Mouse (Mus musculus) cortical plate, adult 2 months (tissue): ENCODE measurements around the gene Gpr153.

ENCODE experiments used
- CTCF ChIP-seq: fragments of 200-500 bp; IDR thresholded peaks from 2 replicates; pipeline ENCODE4 v1.5.1; 2011; ENCODE audit warnings: mild to moderate bottlenecking, control low read depth, low read length; ENCODE audit not compliant: insufficient read depth; ENCODE audit errors: extremely low read depth
- POLR2A ChIP-seq: fragments of 200-500 bp; IDR thresholded peaks from 2 replicates; pipeline ENCODE4 v1.6.1; 2011; ENCODE audit warnings: mild to moderate bottlenecking, low read length, control low read depth; ENCODE audit not compliant: insufficient read depth; ENCODE audit errors: extremely low read depth

DNA sequence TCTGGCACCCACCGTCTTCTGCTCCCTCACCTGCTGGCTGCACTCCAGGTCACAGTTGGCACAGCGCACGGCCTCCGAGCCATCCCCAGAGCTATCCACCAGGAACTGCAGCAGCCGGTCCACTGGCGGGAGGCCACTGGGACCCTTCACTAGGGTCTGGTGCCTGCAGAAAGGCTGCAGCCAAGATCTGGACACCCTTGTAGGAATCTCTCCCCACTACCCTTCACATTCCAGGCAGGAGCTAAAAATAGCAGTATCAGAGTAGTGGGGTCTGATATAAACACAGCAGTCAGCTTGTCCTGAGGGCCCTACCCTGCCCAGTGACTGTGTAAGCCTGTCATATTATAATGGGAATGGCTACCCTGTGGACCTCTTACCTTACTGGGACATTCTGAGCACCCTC, 43.6 kb downstream of the Gpr153 start:
- TF ChIP-seq POLR2A = no peak
- no peak for TF ChIP-seq CTCF
